Mouse (Mus musculus) brain, embryonic 14.5 days (tissue): Measurements from ENCODE around the gene Gm572.

Experiments used
- CTCF ChIP-seq: fragments of 200-500 bp; IDR thresholded peaks from 2 replicates; pipeline ENCODE4 v1.5.1; 2012; ENCODE audit warnings: inconsistent platforms, mild to moderate bottlenecking, moderate library complexity, borderline replicate concordance; ENCODE audit not compliant: insufficient read depth, insufficient read length; ENCODE audit errors: extremely low read depth
- POLR2A ChIP-seq: fragments of 200-500 bp; IDR thresholded peaks from 2 replicates; pipeline ENCODE4 v1.6.1; 2012; ENCODE audit warnings: mild to moderate bottlenecking, inconsistent platforms, borderline replicate concordance; ENCODE audit not compliant: poor library complexity, insufficient read depth, insufficient read length, severe bottlenecking; ENCODE audit errors: extremely low read depth

- TF ChIP-seq POLR2A (no peak), CTCF (no peak)
Measured at GRCm38 (mm10) chr4:148693417-148693959, 50.4 kb downstream of the Gm572 start.
